Mouse (Mus musculus) lung, postnatal 0 days (tissue): ENCODE data around the gene Kdm6b. TPM values are rescaled to one million over a fixed set of nuclear protein-coding genes. Genes with fewer than 3 reads are reported as not detected.

Source experiments
- ATAC-seq: fragments of 200-750 bp; cut with Nextera tagmentation; 2 replicates; pipeline ENCODE4 v1.8.0; 2017; ENCODE audit warnings: moderate library complexity
- DNase-seq: peaks from one replicate; pipeline ENCODE4 v3.0.0-alpha.2; 2016; ENCODE audit warnings: low spot score
- H3K27ac ChIP-seq: fragments of 300-500 bp; sonication (generic); 2 replicates; pipeline ENCODE4 v1.5.1; 2014; ENCODE audit warnings: antibody characterized with exemption, mild to moderate bottlenecking, low read length, mixed read lengths
- H3K27me3 ChIP-seq: fragments of 300-500 bp; sonication (generic); replicated peaks from 2 replicates; pipeline ENCODE4 v1.6.1; 2014; ENCODE audit warnings: low read length, mixed read lengths; ENCODE audit not compliant: insufficient read depth
- H3K36me3 ChIP-seq: fragments of 300-500 bp; sonication (generic); 2 replicates; pipeline ENCODE4 v1.6.1; 2014; ENCODE audit warnings: low read length, mixed read lengths; ENCODE audit not compliant: insufficient read depth
- H3K4me1 ChIP-seq: fragments of 300-500 bp; sonication (generic); 2 replicates; pipeline ENCODE4 v1.6.1; 2014; ENCODE audit warnings: antibody characterized with exemption, low read depth, low read length, mixed read lengths; ENCODE audit not compliant: insufficient read depth
- H3K4me2 ChIP-seq: fragments of 300-500 bp; sonication (generic); replicated peaks from 2 replicates; pipeline ENCODE4 v1.6.1; 2014; ENCODE audit warnings: low read depth, mild to moderate bottlenecking, low read length, moderate library complexity, mixed read lengths
- H3K4me3 ChIP-seq: fragments of 300-500 bp; sonication (generic); 2 replicates; pipeline ENCODE4 v1.5.1; 2014; ENCODE audit warnings: low read depth, low read length
- H3K9ac ChIP-seq: fragments of 300-500 bp; sonication (generic); replicated peaks from 2 replicates; pipeline ENCODE4 v1.6.1; 2014; ENCODE audit warnings: low read depth, mild to moderate bottlenecking
- H3K9me3 ChIP-seq: fragments of 300-500 bp; sonication (generic); 2 replicates; pipeline ENCODE4 v1.6.1; 2016; ENCODE audit warnings: low read length, mixed read lengths
- CTCF ChIP-seq: IDR thresholded peaks from 2 replicates; pipeline ENCODE4 v1.5.1; 2016; ENCODE audit warnings: antibody characterized with exemption, mild to moderate bottlenecking
- EP300 ChIP-seq: IDR thresholded peaks from 2 replicates; pipeline ENCODE4 v1.6.1; 2016; ENCODE audit warnings: antibody characterized with exemption, mild to moderate bottlenecking, control low read depth
- WGBS: fragments of 180-500 bp; shearing (Covaris S2); extraction: QIAGEN DNeasy Blood & Tissue Kit; methylation state at CpG from one replicate; pipeline ENCODE4 v1.1.7; 2014; 5-methylcytosine and 5-hydroxymethylcytosine counted together
- polyA plus RNA-seq: library from polyadenylated mRNA; unstranded; fragments of >200 nt; fragmentation: Nextera tagmentation; extraction: Ambion mirVana; gene quantifications from 2 replicates; pipeline ENCODE4 v1.2.1, GENCODE M21; 2015

The Kdm6b gene
- polyA plus RNA-seq, 1 experiment from 2014 or later, result 29.4 TPM

DNA sequence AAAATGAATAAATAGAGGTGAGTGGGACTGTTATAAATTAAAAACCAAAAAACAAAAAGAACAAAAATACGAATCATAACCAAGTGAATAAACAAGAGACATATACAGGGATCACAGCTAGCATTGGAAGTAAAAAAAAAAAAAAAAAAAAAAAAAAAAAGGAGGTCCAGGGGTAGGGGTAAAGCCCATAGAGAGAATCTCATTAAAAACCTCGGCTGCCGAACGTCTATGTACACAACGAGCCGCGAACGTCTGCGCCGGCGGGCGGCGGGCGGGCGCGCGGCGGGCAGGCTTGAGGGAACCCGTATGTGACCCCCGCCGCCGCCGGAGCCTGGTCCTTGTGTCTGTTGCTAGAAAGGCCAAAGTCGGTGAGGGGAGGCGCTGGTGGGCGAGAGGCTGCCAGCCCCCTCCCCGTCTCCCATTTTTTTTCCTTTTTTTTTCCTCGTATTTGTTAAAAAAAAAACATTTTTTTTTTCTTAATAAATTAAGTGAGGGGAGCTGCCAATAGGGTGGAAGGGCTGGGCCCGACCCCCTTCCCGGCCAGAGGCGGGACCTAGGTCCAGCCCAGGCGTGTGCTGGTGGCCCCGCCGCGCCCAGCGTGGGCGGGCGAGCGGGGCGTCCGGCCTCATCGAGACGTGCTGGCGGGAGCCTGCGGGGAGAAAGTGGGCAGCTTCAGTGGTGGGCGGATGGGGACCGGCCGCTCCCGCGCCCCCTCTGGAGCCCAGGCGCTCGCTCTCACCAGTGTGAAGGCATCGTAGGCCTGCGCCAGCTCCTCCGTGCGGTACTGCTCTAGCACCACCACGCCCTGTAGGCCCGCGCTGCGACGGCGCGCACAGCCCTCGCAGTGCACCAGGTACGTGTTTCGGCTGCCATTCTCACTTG lies 14.0 kb downstream of the Kdm6b start:
- Histone ChIP-seq H3K4me3 (no peak overlapping the region), H3K27me3 (no peaks in the 10 kb centered on the region), H3K4me1 (peaks cover 10% of the 10 kb centered on the region), H3K9me3 (no peaks in the 10 kb centered on the region), H3K9ac (no peak overlapping the region), H3K36me3 (peaks cover 19% of the 10 kb centered on the region; the same call in 1 of the 2 replicates), H3K4me2 (peak overlapping the region; percentile 76), H3K27ac (no peak overlapping the region)
- 42% methylated on average over 63 of the region's 66 CpGs for WGBS
- ATAC-seq (no peak), DNase-seq (peak; percentile 56)
- TF ChIP-seq EP300, result no peak
- TF ChIP-seq CTCF, result peak; percentile 17; the same call in 1 of the 2 replicates

DNA sequence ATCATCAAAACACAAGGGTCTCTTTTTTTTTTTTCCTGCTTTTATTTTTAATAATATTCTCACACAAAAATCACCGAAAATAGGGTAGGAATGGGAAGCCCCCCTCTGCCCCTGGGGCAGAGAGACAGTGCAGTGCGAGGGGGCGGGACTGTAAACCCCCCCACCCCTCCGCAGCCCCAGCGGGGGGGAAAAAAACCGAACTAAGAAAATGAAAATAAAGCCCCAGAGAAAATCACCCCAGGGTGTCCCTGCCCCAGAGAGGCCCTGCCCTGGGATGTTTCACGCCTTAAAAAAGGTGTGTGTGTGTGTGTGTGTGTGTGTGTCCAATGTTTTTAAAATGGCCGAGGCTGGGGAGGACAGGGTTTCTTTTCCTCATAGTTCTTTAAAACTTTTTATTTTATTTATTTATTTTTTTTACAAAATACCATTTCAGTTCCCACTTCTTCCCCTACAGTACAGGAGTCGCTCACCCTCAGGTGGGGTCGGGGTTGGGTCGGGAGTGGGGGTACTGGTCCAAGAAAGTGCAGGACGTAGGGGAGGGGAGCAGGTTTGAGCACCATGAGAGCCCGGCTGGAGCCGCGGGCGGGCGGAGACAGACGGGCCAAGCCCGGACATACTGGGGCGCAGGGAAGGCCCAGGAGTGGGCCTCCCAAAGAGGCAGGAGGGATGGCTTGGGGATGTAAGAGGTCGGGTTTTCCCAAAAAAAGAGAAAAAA lies 14.8 kb downstream of the Kdm6b start:
- peak overlapping the region; percentile 40 for H3K4me3 ChIP-seq
- peaks cover 12% of the 10 kb centered on the region; the same call in 1 of the 2 replicates for H3K36me3 ChIP-seq
- no peaks in the 10 kb centered on the region for H3K27me3 ChIP-seq
- H3K4me1 ChIP-seq, result peaks cover 10% of the 10 kb centered on the region
- WGBS, result 34% methylated on average over 21 of the region's 21 CpGs
- peak overlapping the region; percentile 84; the same call in 1 of the 2 replicates for H3K9ac ChIP-seq
- TF ChIP-seq CTCF (no peak), EP300 (no peak)
- H3K4me2 ChIP-seq, result peak overlapping the region; percentile 76
- DNase-seq (peak; percentile 24), ATAC-seq (no peak)
- no peaks in the 10 kb centered on the region for H3K9me3 ChIP-seq
- H3K27ac ChIP-seq, result peak overlapping the region; percentile 94

DNA sequence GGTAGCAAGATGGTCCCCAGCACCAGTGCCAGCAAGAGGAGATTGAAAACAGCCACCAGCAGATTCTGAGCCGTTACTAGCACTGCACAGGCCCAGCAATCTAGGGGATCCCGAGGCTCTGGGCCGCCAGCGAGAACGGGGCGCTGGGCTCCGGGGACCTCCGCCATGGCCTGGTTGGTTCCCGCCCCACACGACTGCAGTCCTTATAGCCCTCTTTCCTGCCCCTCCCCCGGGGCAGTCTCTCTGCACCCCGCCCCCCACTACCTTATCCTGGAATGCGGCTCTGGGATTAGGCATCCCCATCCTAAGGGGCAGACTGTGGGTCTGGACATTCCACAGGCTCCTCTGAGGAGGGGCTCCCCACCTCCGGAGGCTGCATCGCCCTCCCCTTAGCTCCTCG lies 15.4 kb downstream of the Kdm6b start, which contains the start of gene Tmem88:
Gene Tmem88 (minus strand): TSS at position 176 of the 400 bp plus-strand sequence.
- Histone ChIP-seq H3K27ac (peak within 1 kb of the TSS; percentile 94), H3K4me3 (peak within 1 kb of the TSS; percentile 40), H3K27me3 (no peaks in the 10 kb centered on the region), H3K9me3 (no peaks in the 10 kb centered on the region), H3K36me3 (peaks cover 10% of the 10 kb centered on the region; the same call in 1 of the 2 replicates), H3K9ac (peak within 1 kb of the TSS; percentile 84), H3K4me1 (peaks cover 10% of the 10 kb centered on the region), H3K4me2 (peak within 1 kb of the TSS; percentile 76)
- WGBS, result 17% methylated on average over 11 of the region's 16 CpGs
- peak; percentile 65 for DNase-seq
- TF ChIP-seq EP300 (peak; percentile 48; the same call in 1 of the 2 replicates), CTCF (no peak)
- ATAC-seq, result peak; percentile 3; the same call in 1 of the 2 replicates

DNA sequence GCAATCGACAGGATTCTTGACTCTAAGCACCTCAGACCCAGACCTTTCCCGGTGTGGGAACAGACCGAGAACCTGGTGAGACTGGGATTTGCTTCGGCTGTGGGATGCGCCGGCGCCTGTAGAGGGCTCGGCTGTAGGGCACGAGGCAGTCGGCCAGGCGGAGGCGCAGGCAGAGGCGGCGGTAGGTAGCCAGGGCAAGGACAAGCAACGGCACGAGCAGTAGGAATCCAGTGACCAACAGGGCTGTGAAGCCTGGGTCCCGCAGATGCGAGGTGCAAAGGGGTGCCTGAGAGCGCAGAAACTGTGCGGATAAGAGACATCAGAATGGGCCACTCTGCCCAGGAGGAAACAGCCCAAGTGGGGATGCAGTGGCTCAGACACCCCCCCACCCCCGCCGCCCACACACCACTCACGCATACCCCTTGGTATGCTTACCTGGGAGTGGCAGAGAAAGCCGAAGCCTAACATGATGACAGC lies 15.9 kb downstream of the Kdm6b start:
- no peaks in the 10 kb centered on the region for H3K27me3 ChIP-seq
- H3K4me2 ChIP-seq, result peak overlapping the region; percentile 76
- peak overlapping the region; percentile 40 for H3K4me3 ChIP-seq
- ATAC-seq (no peak), DNase-seq (peak; percentile 55)
- peaks cover 10% of the 10 kb centered on the region; the same call in 1 of the 2 replicates for H3K36me3 ChIP-seq
- H3K9me3 ChIP-seq, result no peaks in the 10 kb centered on the region
- TF ChIP-seq CTCF (peak; percentile 48), EP300 (no peak)
- H3K27ac ChIP-seq, result peak overlapping the region; percentile 94
- H3K4me1 ChIP-seq, result peaks cover 10% of the 10 kb centered on the region
- peak overlapping the region; percentile 84 for H3K9ac ChIP-seq
- WGBS, result 32% methylated on average over 22 of the region's 24 CpGs

DNA sequence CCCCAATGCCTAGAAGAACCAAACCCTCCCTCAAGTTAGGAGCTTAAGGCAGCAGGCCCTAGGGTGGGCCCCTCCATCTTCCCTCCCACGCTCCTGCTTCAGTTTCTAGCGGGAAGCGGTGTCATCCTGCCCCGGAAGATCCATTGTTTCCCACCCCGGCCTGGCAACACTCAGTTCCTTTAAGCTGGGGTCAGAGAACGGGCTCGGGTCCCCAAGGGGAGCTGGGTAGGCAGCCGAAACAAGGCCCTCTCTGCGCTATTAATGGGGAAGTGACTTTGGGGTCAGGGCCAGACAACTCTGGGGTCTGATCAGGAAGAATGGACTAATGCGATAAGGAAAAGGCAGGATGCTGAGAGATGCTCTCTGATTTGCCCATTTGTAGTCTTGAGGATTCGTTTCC lies 16.7 kb downstream of the Kdm6b start:
- Histone ChIP-seq H3K4me3 (peak overlapping the region; percentile 63), H3K4me1 (peaks cover 10% of the 10 kb centered on the region), H3K36me3 (peaks cover 10% of the 10 kb centered on the region; the same call in 1 of the 2 replicates), H3K4me2 (peak overlapping the region; percentile 76), H3K9me3 (no peaks in the 10 kb centered on the region), H3K27me3 (no peaks in the 10 kb centered on the region), H3K27ac (peak overlapping the region; percentile 94), H3K9ac (peak overlapping the region; percentile 84; the same call in 1 of the 2 replicates)
- 27% methylated on average over 11 of the region's 11 CpGs for WGBS
- ATAC-seq (peak; percentile 1; the same call in 1 of the 2 replicates), DNase-seq (peak; percentile 63)
- no peak; the same call in 1 of the 2 replicates for TF ChIP-seq EP300
- TF ChIP-seq CTCF, result no peak
